Mouse (Mus musculus): Measurements from ENCODE around the gene Aox1. TPM values are rescaled to one million over a fixed set of nuclear protein-coding genes. Genes with fewer than 3 reads are reported as not detected.

Aox1 gene
- polyA plus RNA-seq, 1 experiment from 2014 or later = 0.26 TPM

Other genes with a start within 250 kb of the Aox1 start
- 3.8 and 5.0 TPM in 2 replicates for gene Sgo2a, start 34.0 kb upstream of the Aox1 start, polyA plus RNA-seq (2015; fragmentation: Nextera tagmentation; extraction: Ambion mirVana)
- 24.3 and 25.5 TPM in 2 replicates for gene Kctd18, start 11.0 kb upstream of the Aox1 start, polyA plus RNA-seq (2015; fragmentation: Nextera tagmentation; extraction: Ambion mirVana)
- gene Aox3, start 83.2 kb downstream of the Aox1 start, polyA plus RNA-seq (2015; fragmentation: Nextera tagmentation; extraction: Ambion mirVana) = 0.13 and 0.30 TPM in 2 replicates
- 0.31 and 0.41 TPM in 2 replicates for gene Aox4, start 180.5 kb downstream of the Aox1 start, polyA plus RNA-seq (2015; fragmentation: Nextera tagmentation; extraction: Ambion mirVana)
- gene Aox2, start 248.4 kb downstream of the Aox1 start, polyA plus RNA-seq (2015; fragmentation: Nextera tagmentation; extraction: Ambion mirVana) = 0.03 and 0.04 TPM in 2 replicates